Mouse (Mus musculus): ENCODE results near the gene Il18r1.
A peak's percentile ranks its signal among the peaks of the same experiment; 100 is the strongest.

Gene Il18r1

GRCm38 (mm10) chr1:40479505-40479923 lies 14.2 kb downstream of the Il18r1 start:
- no peak for DNase-seq (ENCODE audit: low read depth in 1 of 2, low spot score in 2 of 2)

- DNase-seq (ENCODE audit: low read depth in 1 of 2, low spot score in 2 of 2), result no peak
These were observed 29.2 kb downstream of the Il18r1 start for GRCm38 (mm10) chr1:40494594-40494993.

GRCm38 (mm10) chr1:40499708-40500107 lies 34.4 kb downstream of the Il18r1 start:
- DNase-seq (ENCODE audit: low read depth in 1 of 2, low spot score in 2 of 2), result no peak

GRCm38 (mm10) chr1:40501126-40501525 lies 35.8 kb downstream of the Il18r1 start:
- no peak for DNase-seq (ENCODE audit: low read depth in 1 of 2, low spot score in 2 of 2)

- DNase-seq (ENCODE audit: low read depth in 1 of 2, low spot score in 2 of 2), result no peak
These were observed 36.4 kb downstream of the Il18r1 start for GRCm38 (mm10) chr1:40501546-40502398.

- no peak for DNase-seq (ENCODE audit: low read depth in 1 of 2, low spot score in 2 of 2)
These were observed 39.2 kb downstream of the Il18r1 start for GRCm38 (mm10) chr1:40504548-40504947.

GRCm38 (mm10) chr1:40514851-40515585 lies 49.7 kb downstream of the Il18r1 start, which contains the start of gene Il18rap:
Gene Il18rap (plus strand): TSS chr1:40515362.
- DNase-seq (ENCODE audit: low read depth in 1 of 2, low spot score in 2 of 2), result peak in 1 of 2 experiments; percentile 3

- no peak for DNase-seq (ENCODE audit: low read depth in 1 of 2, low spot score in 2 of 2)
These were observed 51.0 kb downstream of the Il18r1 start for GRCm38 (mm10) chr1:40516364-40516763.

- no peak for DNase-seq (ENCODE audit: low read depth in 1 of 2, low spot score in 2 of 2)
These were observed 57.6 kb downstream of the Il18r1 start for GRCm38 (mm10) chr1:40522918-40523317.

- no peak for DNase-seq (ENCODE audit: low read depth in 1 of 2, low spot score in 2 of 2)
These were observed 58.8 kb downstream of the Il18r1 start for GRCm38 (mm10) chr1:40523971-40524722.

GRCm38 (mm10) chr1:40529287-40529686 lies 63.9 kb downstream of the Il18r1 start:
- no peak for DNase-seq (ENCODE audit: low read depth in 1 of 2, low spot score in 2 of 2)

- no peak for DNase-seq (ENCODE audit: low read depth in 1 of 2, low spot score in 2 of 2)
These were observed 72.2 kb downstream of the Il18r1 start for GRCm38 (mm10) chr1:40537577-40537976.

- peak; percentile 14 to 23 for DNase-seq (ENCODE audit: low read depth in 1 of 2, low spot score in 2 of 2)
These were observed 79.3 kb downstream of the Il18r1 start for GRCm38 (mm10) chr1:40544650-40545049.

GRCm38 (mm10) chr1:40546645-40547044 lies 81.3 kb downstream of the Il18r1 start:
- DNase-seq (ENCODE audit: low read depth in 1 of 2, low spot score in 2 of 2), result no peak

- no peak for DNase-seq (ENCODE audit: low read depth in 1 of 2, low spot score in 2 of 2)
These were observed 81.8 kb downstream of the Il18r1 start for GRCm38 (mm10) chr1:40547064-40547572.

- DNase-seq (ENCODE audit: low read depth in 1 of 2, low spot score in 2 of 2), result no peak
These were observed 82.4 kb downstream of the Il18r1 start for GRCm38 (mm10) chr1:40547762-40548161.
